Mouse (Mus musculus) G1E (cell line): ENCODE results near the gene Sh3pxd2a.

Experiments
- CTCF ChIP-seq: IDR thresholded peaks from 2 replicates; pipeline ENCODE4 v1.5.1; 2012; ENCODE audit warnings: low read depth, low read length, inconsistent platforms, mixed read lengths
- GATA2 ChIP-seq: IDR thresholded peaks from 2 replicates; pipeline ENCODE4 v1.6.1; 2012; ENCODE audit warnings: low read depth, low read length, inconsistent platforms, borderline replicate concordance

GRCm38 (mm10) chr19:47463636-47464303 is 431 bp downstream of the Sh3pxd2a start:
- TF ChIP-seq GATA2: no peak
- no peak for TF ChIP-seq CTCF
